Mouse (Mus musculus) thymus, adult 2 months (tissue): ENCODE data around the gene Tnfaip2. TPM values are rescaled to one million over a fixed set of nuclear protein-coding genes. Genes with fewer than 3 reads are reported as not detected.

Experiments
- DNase-seq: peaks from one replicate; pipeline ENCODE4 v3.0.0; 2021
- H3K27ac ChIP-seq: fragments of 200-500 bp; 2 replicates; pipeline ENCODE4 v1.5.1; 2012; ENCODE audit warnings: low read length, control low read depth; ENCODE audit not compliant: control insufficient read depth, insufficient read depth
- H3K27me3 ChIP-seq: fragments of 200-500 bp; 2 replicates; pipeline ENCODE4 v1.6.1; 2012; ENCODE audit warnings: mild to moderate bottlenecking, low read length, moderate library complexity, mixed read lengths; ENCODE audit not compliant: control insufficient read depth, insufficient read depth
- H3K36me3 ChIP-seq: fragments of 200-500 bp; 2 replicates; pipeline ENCODE4 v1.6.1; 2012; ENCODE audit warnings: mild to moderate bottlenecking, low read length, moderate library complexity; ENCODE audit not compliant: control insufficient read depth, insufficient read depth
- H3K4me1 ChIP-seq: fragments of 200-500 bp; replicated peaks from 2 replicates; pipeline ENCODE4 v1.6.1; 2012; ENCODE audit warnings: low read length; ENCODE audit not compliant: control insufficient read depth, insufficient read depth
- H3K4me3 ChIP-seq: fragments of 200-500 bp; 2 replicates; pipeline ENCODE4 v1.5.1; 2012; ENCODE audit warnings: mild to moderate bottlenecking, low read length, control low read depth, moderate library complexity; ENCODE audit not compliant: control insufficient read depth, insufficient read depth
- CTCF ChIP-seq: fragments of 200-500 bp; IDR thresholded peaks from 2 replicates; pipeline ENCODE4 v1.5.1; 2012; ENCODE audit warnings: mild to moderate bottlenecking, control low read depth, low read length, moderate library complexity, borderline replicate concordance; ENCODE audit not compliant: control insufficient read depth, poor library complexity, insufficient read depth; ENCODE audit errors: extremely low read depth
- POLR2A ChIP-seq: fragments of 200-500 bp; IDR thresholded peaks from 2 replicates; pipeline ENCODE4 v1.6.1; 2012; ENCODE audit warnings: mild to moderate bottlenecking, low read length, control low read depth, moderate library complexity; ENCODE audit not compliant: control insufficient read depth, poor library complexity, insufficient read depth; ENCODE audit errors: extremely low read depth
- WGBS: fragments of 180-500 bp; shearing (Covaris S2); methylation state at CpG from one replicate; pipeline ENCODE4 v1.1.7; 2018; 5-methylcytosine and 5-hydroxymethylcytosine counted together
- polyA plus RNA-seq: library from polyadenylated mRNA; depleted of rRNA; stranded (reverse); fragments of >200 nt; gene quantifications from 2 replicates; pipeline ENCODE4 v1.2.3, GENCODE M21; 2012

Gene Tnfaip2
- polyA plus RNA-seq, 1 experiment: 27.9 TPM

GRCm38 (mm10) chr12:111420946-111421709, 21.1 kb upstream of the Tnfaip2 start:
- Histone ChIP-seq H3K4me3 (no peak overlapping the region), H3K27me3 (no peaks in the 10 kb centered on the region; the same call in 1 of the 2 replicates), H3K27ac (no peak overlapping the region), H3K36me3 (no peaks in the 10 kb centered on the region), H3K4me1 (0 out of 2 replicates have a peak, but pooled peaks cover 5% of the 10 kb centered on the region)
- TF ChIP-seq CTCF (no peak), POLR2A (no peak)
- DNase-seq: no peak
- 64% methylated on average over 7 of the region's 7 CpGs for WGBS

- H3K36me3 ChIP-seq: no peaks in the 10 kb centered on the region
- DNase-seq: no peak
- TF ChIP-seq POLR2A (no peak), CTCF (no peak)
- H3K27ac ChIP-seq: no peak overlapping the region
- H3K27me3 ChIP-seq: no peaks in the 10 kb centered on the region; the same call in 1 of the 2 replicates
- no peaks in the 10 kb centered on the region for H3K4me1 ChIP-seq
- WGBS: 75% methylated on average over 5 of the region's 5 CpGs
- H3K4me3 ChIP-seq: no peak overlapping the region
Measured at GRCm38 (mm10) chr12:111422852-111423251, 19.4 kb upstream of the Tnfaip2 start.

- no peak overlapping the region for H3K27ac ChIP-seq
- H3K27me3 ChIP-seq: no peaks in the 10 kb centered on the region; the same call in 1 of the 2 replicates
- no peak overlapping the region for H3K4me3 ChIP-seq
- H3K4me1 ChIP-seq: no peaks in the 10 kb centered on the region
- DNase-seq: no peak
- TF ChIP-seq CTCF (no peak), POLR2A (no peak)
- no peaks in the 10 kb centered on the region for H3K36me3 ChIP-seq
- WGBS: 19% methylated on average over 43 of the region's 43 CpGs
Measured at GRCm38 (mm10) chr12:111423570-111424129, 18.6 kb upstream of the Tnfaip2 start.

GRCm38 (mm10) chr12:111424547-111424946, 17.7 kb upstream of the Tnfaip2 start:
- Histone ChIP-seq H3K36me3 (no peaks in the 10 kb centered on the region), H3K4me1 (no peaks in the 10 kb centered on the region), H3K27me3 (peaks cover 5% of the 10 kb centered on the region), H3K4me3 (no peak overlapping the region), H3K27ac (no peak overlapping the region)
- no peak for DNase-seq
- TF ChIP-seq POLR2A (no peak), CTCF (no peak)
- 64% methylated on average over 9 of the region's 9 CpGs for WGBS

GRCm38 (mm10) chr12:111425258-111425657, 17.0 kb upstream of the Tnfaip2 start:
- H3K27ac ChIP-seq: no peak overlapping the region
- no peak overlapping the region for H3K4me3 ChIP-seq
- DNase-seq: peak; percentile 61
- TF ChIP-seq POLR2A (no peak), CTCF (no peak)
- no peaks in the 10 kb centered on the region for H3K4me1 ChIP-seq
- no peaks in the 10 kb centered on the region for H3K36me3 ChIP-seq
- H3K27me3 ChIP-seq: peaks cover 11% of the 10 kb centered on the region
- 8% methylated on average over 15 of the region's 15 CpGs for WGBS

GRCm38 (mm10) chr12:111425789-111426460, 16.3 kb upstream of the Tnfaip2 start:
- no peaks in the 10 kb centered on the region for H3K4me1 ChIP-seq
- no peak overlapping the region for H3K27ac ChIP-seq
- H3K4me3 ChIP-seq: no peak overlapping the region
- WGBS: 20% methylated on average over 29 of the region's 29 CpGs
- peak; percentile 83 for DNase-seq
- TF ChIP-seq POLR2A (no peak), CTCF (peak; percentile 94)
- peaks cover 12% of the 10 kb centered on the region for H3K27me3 ChIP-seq
- H3K36me3 ChIP-seq: no peaks in the 10 kb centered on the region
